Mouse (Mus musculus) cerebellum, adult 9-11 months (tissue): ENCODE measurements at regions not wholly inside any gene's neighbourhood (a gene's known extent, or its start where the extent isn't known, plus 50 kb on each side); places are given as distances from the start of the nearest gene placed in this dataset.
"Not testable (repeated sequence)": the region's sequence is repeated elsewhere in the genome, so short reads cannot be mapped to it uniquely, and the experiment has no call there.

Source experiments
- DNase-seq: peaks from one replicate; pipeline ENCODE4 v3.0.0; 2022

DNA sequence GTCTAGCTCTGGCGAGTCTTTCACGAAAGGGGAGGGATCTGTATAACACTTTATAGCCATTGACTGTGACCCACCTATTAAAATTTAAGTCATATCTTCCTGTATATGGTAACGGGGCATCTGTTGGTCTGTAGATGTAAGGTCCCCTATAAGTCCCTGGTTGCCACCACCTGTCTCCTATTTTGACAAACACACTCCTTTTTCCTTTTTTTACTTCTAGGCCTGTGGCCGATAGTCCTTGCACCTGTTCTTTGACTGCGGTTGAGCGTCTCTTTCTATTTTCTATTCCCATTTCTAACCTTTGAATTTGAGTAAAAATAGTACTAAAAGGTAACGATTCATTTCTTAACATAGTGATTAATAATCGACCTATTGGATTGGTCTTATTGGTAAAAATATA lies 1034.1 kb upstream of the Sel1l start:
- DNase-seq = not testable (repeated sequence)

- not testable (repeated sequence) for DNase-seq
These were observed 1033.6 kb upstream of the Sel1l start for GRCm38 (mm10) chr12:92882540-92882939.

DNA sequence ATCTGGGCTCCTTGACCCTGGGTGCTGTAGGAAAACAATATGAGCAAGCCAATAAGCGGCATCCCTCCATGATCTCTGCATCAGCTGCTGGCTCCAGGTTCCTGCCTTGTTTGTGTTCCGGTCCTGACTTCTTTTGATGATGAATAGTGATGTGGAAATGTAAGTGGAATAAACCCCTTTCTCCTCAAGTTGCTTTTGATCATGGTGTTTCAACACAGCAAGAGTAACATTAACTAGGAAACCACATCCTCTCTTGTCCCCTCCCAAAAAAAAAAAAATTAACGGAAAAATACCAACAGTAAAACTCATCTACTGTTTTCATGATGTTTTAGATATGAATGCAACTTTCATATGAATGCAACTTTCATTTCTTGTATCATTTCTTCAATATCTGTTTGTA lies 1024.6 kb upstream of the Sel1l start:
- no peak for DNase-seq

GRCm38 (mm10) chr12:92869336-92869735 lies 1020.4 kb upstream of the Sel1l start:
- no peak for DNase-seq

- no peak for DNase-seq
These were observed 974.3 kb upstream of the Sel1l start for GRCm38 (mm10) chr12:92823090-92823786.

DNA sequence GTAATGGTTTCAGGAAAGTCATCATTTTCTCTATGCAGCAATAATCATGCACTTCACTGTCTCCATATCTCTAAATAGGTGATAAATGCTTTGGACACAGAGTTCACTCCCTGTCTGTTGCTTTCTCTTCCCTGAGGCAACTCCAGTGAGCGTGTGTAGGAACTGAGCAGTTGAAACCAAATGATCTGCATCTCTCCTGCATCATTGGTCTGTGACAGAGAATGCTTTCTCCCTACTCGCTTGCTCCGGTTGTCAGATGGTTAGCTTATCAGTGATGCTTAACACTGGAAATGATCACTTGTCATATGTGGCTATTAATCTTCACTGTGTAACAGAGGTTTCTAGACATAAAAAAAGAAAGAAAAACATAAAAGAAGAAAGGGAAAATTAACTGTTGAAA lies 969.7 kb upstream of the Sel1l start:
- no peak for DNase-seq

GRCm38 (mm10) chr12:92801121-92801520 lies 952.2 kb upstream of the Sel1l start:
- DNase-seq = peak; percentile 59

- DNase-seq = no peak
These were observed 934.4 kb upstream of the Sel1l start for GRCm38 (mm10) chr12:92783362-92783761.

DNA sequence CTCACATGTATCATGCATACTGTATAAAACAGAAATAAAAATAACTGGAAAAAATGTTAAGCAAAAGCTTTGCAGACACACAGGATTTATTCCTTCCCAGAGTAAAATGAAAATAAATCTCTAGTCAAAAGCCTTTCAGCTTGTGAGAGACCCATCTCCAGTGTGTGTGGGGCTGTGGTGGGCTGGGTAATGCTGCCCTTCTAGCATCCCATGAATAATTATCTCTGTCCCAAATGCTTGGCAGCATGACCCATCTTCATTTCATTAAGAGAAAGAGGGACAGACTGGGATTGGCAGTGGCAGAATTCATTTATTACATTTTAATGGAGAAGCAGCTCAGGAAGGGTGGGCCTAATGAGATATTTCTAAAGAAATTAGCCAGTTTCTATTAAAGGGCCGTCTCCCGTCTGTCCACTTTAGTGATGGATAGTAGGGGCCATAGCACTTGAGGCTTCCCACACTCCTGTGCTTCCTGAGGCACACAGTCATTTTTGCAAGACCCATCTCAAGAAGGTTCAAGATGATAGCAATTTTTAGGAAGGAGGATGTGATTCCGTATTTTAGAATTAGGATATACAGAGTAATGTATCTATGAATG lies 930.8 kb upstream of the Sel1l start:
- no peak for DNase-seq

DNA sequence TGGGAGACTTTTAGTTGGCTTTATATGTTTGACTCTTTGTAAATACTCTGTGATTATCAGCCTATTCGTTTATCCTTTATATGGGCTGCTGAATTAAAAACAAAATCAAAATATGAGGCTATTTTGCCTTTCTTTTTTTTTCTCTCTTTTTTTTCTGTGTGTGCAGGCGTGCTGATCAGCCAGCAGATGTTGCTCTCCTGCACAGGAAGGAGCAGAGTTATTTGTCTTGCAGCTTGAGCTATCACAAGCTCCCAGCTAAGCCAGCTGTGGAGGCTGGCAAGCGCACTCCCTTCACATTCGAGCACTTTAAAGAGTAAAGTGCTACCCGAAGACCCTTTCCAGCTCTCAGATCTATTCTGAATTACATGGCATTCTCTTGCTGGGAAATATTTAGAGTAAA lies 926.7 kb upstream of the Sel1l start:
- no peak for DNase-seq

- no peak for DNase-seq
These were observed 899.6 kb upstream of the Sel1l start for GRCm38 (mm10) chr12:92748576-92748975.

GRCm38 (mm10) chr12:92740818-92741217 lies 891.9 kb upstream of the Sel1l start:
- no peak for DNase-seq

DNA sequence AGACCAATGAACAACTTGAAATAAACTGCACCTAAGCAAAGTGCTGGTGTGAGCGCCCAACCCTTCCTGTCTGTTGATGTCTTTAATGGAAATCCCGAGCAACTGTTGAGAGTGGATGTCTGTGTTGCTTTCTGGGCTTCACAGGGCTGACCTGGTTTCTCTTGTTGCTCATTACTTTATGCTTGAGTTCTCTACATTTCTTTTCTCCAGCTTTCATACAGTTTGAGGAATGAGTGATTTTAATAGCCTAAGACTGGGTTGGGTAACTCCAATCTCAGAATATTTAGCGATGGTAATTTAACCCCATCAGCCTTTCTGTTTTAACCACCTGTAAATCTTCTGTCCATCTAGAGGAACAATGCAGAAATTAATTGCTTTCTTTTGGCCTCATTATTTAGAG lies 890.2 kb upstream of the Sel1l start:
- no peak for DNase-seq

- DNase-seq = peak; percentile 96
These were observed 888.8 kb upstream of the Sel1l start for GRCm38 (mm10) chr12:92737623-92738370.

GRCm38 (mm10) chr12:92723022-92723421 lies 874.1 kb upstream of the Sel1l start:
- no peak for DNase-seq

DNA sequence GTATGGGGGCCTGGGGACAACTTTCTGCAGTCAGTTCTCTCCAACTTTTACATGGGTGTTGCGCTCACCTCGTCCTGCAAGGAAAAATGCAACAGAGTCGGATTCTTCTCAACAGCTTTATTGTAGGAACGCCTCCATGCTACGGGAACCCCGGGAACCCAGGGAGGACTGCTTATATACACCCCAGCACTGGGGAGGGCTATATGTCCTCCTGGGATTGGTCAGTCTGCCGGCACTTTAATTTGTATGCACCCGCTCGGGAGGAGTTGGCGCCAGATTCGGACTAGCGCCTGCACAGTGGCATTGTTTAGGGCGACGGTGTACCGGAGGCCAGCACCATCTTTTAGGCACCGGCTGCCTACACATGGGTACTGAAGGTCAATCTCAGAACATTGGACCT lies 864.5 kb upstream of the Sel1l start:
- DNase-seq = no peak

- no peak for DNase-seq
These were observed 859.5 kb upstream of the Sel1l start for GRCm38 (mm10) chr12:92708466-92708865.

DNA sequence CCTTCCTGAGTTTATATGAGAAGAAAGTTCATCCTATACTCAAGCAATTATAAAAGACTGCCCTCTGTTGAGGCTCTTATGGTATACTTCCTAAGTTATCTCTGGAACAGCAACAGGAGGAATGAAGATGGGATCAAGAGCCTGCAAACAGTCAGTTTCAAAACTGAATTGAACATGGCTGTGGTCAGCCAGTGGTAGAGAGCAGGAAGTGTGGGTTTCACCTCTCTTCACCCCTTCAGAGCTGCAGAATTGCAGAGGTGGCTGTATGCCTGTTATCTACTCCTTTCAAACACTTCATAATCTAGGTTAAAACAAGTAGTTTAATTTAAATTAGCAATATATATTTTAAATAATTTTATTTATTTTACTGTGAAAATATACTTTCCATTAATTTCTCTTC lies 854.8 kb upstream of the Sel1l start:
- no peak for DNase-seq

DNA sequence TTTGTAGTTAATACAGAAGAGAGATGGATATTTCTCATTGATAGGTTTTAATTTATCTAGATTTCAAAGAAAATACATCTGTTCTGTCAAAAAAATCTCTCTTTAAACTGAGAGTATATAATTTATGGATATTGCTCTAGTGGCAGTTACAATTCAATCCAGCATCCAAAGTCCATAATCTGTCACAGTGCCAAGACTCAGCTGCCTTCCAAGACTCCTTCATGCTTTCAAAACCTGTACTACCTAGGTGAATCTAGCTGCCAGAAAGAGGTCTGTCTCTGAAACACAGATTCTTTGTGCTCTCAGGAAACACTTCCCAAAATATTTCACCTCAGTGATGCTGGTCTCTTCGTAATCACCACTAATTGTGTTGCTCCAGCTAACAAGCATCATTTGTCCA lies 844.0 kb upstream of the Sel1l start:
- no peak for DNase-seq

DNA sequence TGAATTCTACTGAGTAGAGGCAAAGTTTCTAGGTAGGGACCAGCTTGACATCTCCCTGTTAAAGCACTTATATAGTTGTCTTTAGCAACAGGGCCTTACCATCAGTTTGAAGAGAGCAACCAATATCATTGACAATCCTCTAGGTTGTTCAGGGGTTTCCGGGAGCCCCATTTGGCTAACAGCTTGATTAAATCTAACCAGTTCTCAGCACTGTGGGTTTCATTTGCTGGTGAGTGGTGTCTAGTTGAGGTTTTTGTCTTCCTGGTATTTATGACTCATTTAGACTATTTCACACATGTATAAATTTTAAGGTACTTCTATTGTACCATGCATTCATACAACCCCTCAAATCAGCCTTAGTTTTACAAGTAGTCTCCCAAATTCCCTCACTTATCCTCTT lies 823.4 kb upstream of the Sel1l start:
- no peak for DNase-seq

GRCm38 (mm10) chr12:92646634-92647033 lies 797.7 kb upstream of the Sel1l start:
- DNase-seq = no peak

GRCm38 (mm10) chr12:92645006-92645624 lies 796.2 kb upstream of the Sel1l start:
- no peak for DNase-seq

- DNase-seq = no peak
These were observed 770.2 kb upstream of the Sel1l start for GRCm38 (mm10) chr12:92619120-92619519.

- no peak for DNase-seq
These were observed 769.6 kb upstream of the Sel1l start for GRCm38 (mm10) chr12:92618519-92618918.
